Mouse (Mus musculus) myocyte (in vitro differentiated cells): ENCODE data around the gene 2410015M20Rik.
A peak's percentile ranks its signal among the peaks of the same experiment; 100 is the strongest.

ENCODE experiments used
- CEBPB ChIP-seq: IDR thresholded peaks from 2 replicates; pipeline ENCODE4 v1.6.1; 2011; ENCODE audit warnings: mild to moderate bottlenecking, moderate library complexity; ENCODE audit not compliant: poor library complexity, insufficient read depth, severe bottlenecking
- E2F4 ChIP-seq: IDR thresholded peaks from one replicate; pipeline ENCODE4 v1.6.1; 2011; ENCODE audit warnings: mild to moderate bottlenecking, control low read depth, moderate library complexity; ENCODE audit not compliant: insufficient read depth
- MAX ChIP-seq: IDR thresholded peaks from one replicate; pipeline ENCODE4 v1.6.1; 2011; ENCODE audit warnings: low read depth, mild to moderate bottlenecking, control low read depth
- MYOD1 ChIP-seq, 3 experiments: IDR thresholded peaks; one replicate each; pipeline ENCODE4 v1.6.1; 2011; ENCODE audit warnings: control low read depth in 2 of 3, low read depth in 2 of 3, mild to moderate bottlenecking in 2 of 3, moderate library complexity in 1 of 3; ENCODE audit not compliant: insufficient read length in 2 of 3, control insufficient read depth in 1 of 3
- MYOG ChIP-seq, 3 experiments: IDR thresholded peaks; one replicate each; pipeline ENCODE4 v1.6.1; 2011; ENCODE audit warnings: control low read depth in 2 of 3, low read depth in 2 of 3, mild to moderate bottlenecking in 2 of 3; ENCODE audit not compliant: insufficient read length in 2 of 3, control insufficient read depth in 1 of 3, insufficient read depth in 1 of 3
- POLR2A ChIP-seq: IDR thresholded peaks from one replicate; pipeline ENCODE4 v1.6.1; 2011; ENCODE audit warnings: low read depth, mild to moderate bottlenecking, control low read depth, moderate library complexity; ENCODE audit not compliant: insufficient read length
- POLR2AphosphoS2 ChIP-seq: IDR thresholded peaks from one replicate; pipeline ENCODE4 v1.6.1; 2011; ENCODE audit warnings: low read depth, control low read depth; ENCODE audit not compliant: insufficient read length
- SRF ChIP-seq: IDR thresholded peaks from one replicate; pipeline ENCODE4 v1.6.1; 2011; ENCODE audit warnings: low read depth; ENCODE audit not compliant: control insufficient read depth, insufficient read length
- TCF12 ChIP-seq: IDR thresholded peaks from one replicate; pipeline ENCODE4 v1.6.1; 2011; ENCODE audit warnings: mild to moderate bottlenecking, control low read depth; ENCODE audit not compliant: poor library complexity, insufficient read depth, severe bottlenecking
- USF1 ChIP-seq: IDR thresholded peaks from one replicate; pipeline ENCODE4 v1.6.1; 2011; ENCODE audit warnings: low read depth, mild to moderate bottlenecking, control low read depth, moderate library complexity

DNA sequence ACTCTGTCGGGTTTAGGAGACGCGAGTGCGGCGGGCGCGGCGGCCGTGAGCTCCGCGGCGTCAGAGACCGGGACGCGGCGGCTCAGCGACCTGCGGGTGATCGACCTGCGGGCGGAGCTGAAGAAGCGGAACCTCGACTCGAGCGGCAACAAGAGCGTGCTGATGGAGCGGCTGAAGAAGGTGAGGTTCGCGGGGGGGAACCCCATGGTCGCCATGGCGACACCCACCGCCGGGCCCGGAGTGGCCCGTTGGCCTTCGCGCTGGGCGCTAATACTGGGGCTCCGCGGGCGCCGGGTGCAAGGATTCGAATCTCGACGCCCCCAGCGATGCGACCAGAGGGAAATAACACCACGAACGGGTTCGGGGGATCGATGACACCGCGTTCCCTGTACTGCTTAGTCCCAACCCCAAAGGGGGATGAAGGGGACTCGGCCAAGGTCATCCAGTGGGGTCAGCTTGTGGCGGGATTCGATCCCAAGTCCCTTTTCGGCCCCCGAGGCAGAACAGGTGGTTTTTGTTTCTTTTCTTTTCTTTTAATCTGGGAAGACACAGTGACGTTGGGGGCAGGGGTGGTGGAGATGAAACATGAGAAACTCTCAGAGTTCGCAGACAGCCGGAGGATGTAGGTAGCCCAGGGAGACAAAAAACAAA, 24.3 kb downstream of the 2410015M20Rik start:
- no peak for TF ChIP-seq POLR2AphosphoS2
- TF ChIP-seq POLR2A: peak; percentile 0
- TF ChIP-seq CEBPB: no peak
- no peak for TF ChIP-seq MAX
- TF ChIP-seq TCF12: no peak
- TF ChIP-seq USF1: no peak
- TF ChIP-seq E2F4: no peak
- TF ChIP-seq MYOG (IDR thresholded peaks at IDR 0.05; ENCODE audit: control insufficient read depth in 1 of 3, insufficient read depth in 1 of 3, insufficient read length in 2 of 3, low read depth in 2 of 3): no peak
- no peak for TF ChIP-seq MYOD1 (IDR thresholded peaks at IDR 0.05; ENCODE audit: control insufficient read depth in 1 of 3, insufficient read length in 2 of 3, low read depth in 2 of 3)
- no peak for TF ChIP-seq SRF
